Mouse (Mus musculus): ENCODE results near the gene Adig.

The Adig gene

GRCm38 (mm10) chr2:158501836-158502812 is at the start of gene Adig:
TSS of gene Adig (plus strand) at chr2:158502612.
- Histone ChIP-seq H3K36me3 (ENCODE audit: insufficient read depth, low read length) (peaks cover 15% of the 10 kb centered on the region), H3K27me3 (ENCODE audit: insufficient read depth, low read length) (no peaks in the 10 kb centered on the region), H3K4me1 (replicated peaks; ENCODE audit: low read depth, low read length) (peaks cover 13% of the 10 kb centered on the region), H3K9me3 (ENCODE audit: low read length) (no peaks in the 10 kb centered on the region), H3K4me3 (replicated peaks; ENCODE audit: low read length) (no peak within 1 kb of the TSS)
- TF ChIP-seq POU5F1 (IDR thresholded peaks at IDR 0.05; ENCODE audit: borderline replicate concordance, low read length) (no peak), CTCF (conservative IDR thresholded peaks at IDR 0.05; ENCODE audit: low read length) (no peak), NANOG (IDR thresholded peaks at IDR 0.05; ENCODE audit: borderline replicate concordance, low read length) (no peak)

GRCm38 (mm10) chr2:158456451-158456850 is 46.0 kb upstream of the Adig start:
- H3K27me3 ChIP-seq (ENCODE audit: insufficient read depth, low read length): no peaks in the 10 kb centered on the region
- H3K36me3 ChIP-seq (ENCODE audit: insufficient read depth, low read length): peaks cover 76% of the 10 kb centered on the region
- 0 out of 2 replicates have a peak, but pooled peaks cover 3% of the 10 kb centered on the region for H3K4me1 ChIP-seq (replicated peaks; ENCODE audit: low read depth, low read length)
- H3K4me3 ChIP-seq (replicated peaks; ENCODE audit: low read length): no peak overlapping the region
- no peaks in the 10 kb centered on the region for H3K9me3 ChIP-seq (ENCODE audit: low read length)
- TF ChIP-seq CTCF (conservative IDR thresholded peaks at IDR 0.05; ENCODE audit: low read length) (no peak), POU5F1 (IDR thresholded peaks at IDR 0.05; ENCODE audit: borderline replicate concordance, low read length) (no peak), NANOG (IDR thresholded peaks at IDR 0.05; ENCODE audit: borderline replicate concordance, low read length) (no peak)

- no peaks in the 10 kb centered on the region for H3K27me3 ChIP-seq (ENCODE audit: insufficient read depth, low read length)
- no peak overlapping the region for H3K4me3 ChIP-seq (replicated peaks; ENCODE audit: low read length)
- H3K9me3 ChIP-seq (ENCODE audit: low read length): no peaks in the 10 kb centered on the region
- peaks cover 79% of the 10 kb centered on the region for H3K36me3 ChIP-seq (ENCODE audit: insufficient read depth, low read length)
- H3K4me1 ChIP-seq (replicated peaks; ENCODE audit: low read depth, low read length): 0 out of 2 replicates have a peak, but pooled peaks cover 5% of the 10 kb centered on the region
- TF ChIP-seq CTCF (conservative IDR thresholded peaks at IDR 0.05; ENCODE audit: low read length): no peak
- TF ChIP-seq POU5F1 (IDR thresholded peaks at IDR 0.05; ENCODE audit: borderline replicate concordance, low read length): no peak
Measured at GRCm38 (mm10) chr2:158457610-158458009, 44.8 kb upstream of the Adig start.

GRCm38 (mm10) chr2:158462450-158462849 is 40.0 kb upstream of the Adig start:
- Histone ChIP-seq H3K36me3 (ENCODE audit: insufficient read depth, low read length) (peaks cover 85% of the 10 kb centered on the region), H3K9me3 (ENCODE audit: low read length) (no peaks in the 10 kb centered on the region), H3K27me3 (ENCODE audit: insufficient read depth, low read length) (no peaks in the 10 kb centered on the region), H3K4me3 (replicated peaks; ENCODE audit: low read length) (no peak overlapping the region), H3K4me1 (replicated peaks; ENCODE audit: low read depth, low read length) (0 out of 2 replicates have a peak, but pooled peaks cover 5% of the 10 kb centered on the region)
- TF ChIP-seq NANOG (IDR thresholded peaks at IDR 0.05; ENCODE audit: borderline replicate concordance, low read length): no peak
- TF ChIP-seq CTCF (conservative IDR thresholded peaks at IDR 0.05; ENCODE audit: low read length): no peak
- TF ChIP-seq POU5F1 (IDR thresholded peaks at IDR 0.05; ENCODE audit: borderline replicate concordance, low read length): no peak

- Histone ChIP-seq H3K4me1 (replicated peaks; ENCODE audit: low read depth, low read length) (peaks cover 3% of the 10 kb centered on the region), H3K27me3 (ENCODE audit: insufficient read depth, low read length) (no peaks in the 10 kb centered on the region), H3K36me3 (ENCODE audit: insufficient read depth, low read length) (peaks cover 67% of the 10 kb centered on the region), H3K4me3 (replicated peaks; ENCODE audit: low read length) (no peak overlapping the region), H3K9me3 (ENCODE audit: low read length) (no peaks in the 10 kb centered on the region)
- TF ChIP-seq CTCF (conservative IDR thresholded peaks at IDR 0.05; ENCODE audit: low read length): no peak
- TF ChIP-seq POU5F1 (IDR thresholded peaks at IDR 0.05; ENCODE audit: borderline replicate concordance, low read length): no peak
- TF ChIP-seq NANOG (IDR thresholded peaks at IDR 0.05; ENCODE audit: borderline replicate concordance, low read length): no peak
Measured at GRCm38 (mm10) chr2:158474159-158474558, 28.3 kb upstream of the Adig start.

- H3K4me1 ChIP-seq (replicated peaks; ENCODE audit: low read depth, low read length): peaks cover 3% of the 10 kb centered on the region
- TF ChIP-seq NANOG (IDR thresholded peaks at IDR 0.05; ENCODE audit: borderline replicate concordance, low read length) (peak; percentile 92; the same call in 1 of the 2 replicates), CTCF (conservative IDR thresholded peaks at IDR 0.05; ENCODE audit: low read length) (no peak), POU5F1 (IDR thresholded peaks at IDR 0.05; ENCODE audit: borderline replicate concordance, low read length) (no peak)
- H3K27me3 ChIP-seq (ENCODE audit: insufficient read depth, low read length): no peaks in the 10 kb centered on the region
- H3K4me3 ChIP-seq (replicated peaks; ENCODE audit: low read length): no peak overlapping the region
- no peaks in the 10 kb centered on the region for H3K9me3 ChIP-seq (ENCODE audit: low read length)
- peaks cover 85% of the 10 kb centered on the region for H3K36me3 ChIP-seq (ENCODE audit: insufficient read depth, low read length)
Measured at GRCm38 (mm10) chr2:158477640-158478039, 24.8 kb upstream of the Adig start.

- no peaks in the 10 kb centered on the region for H3K27me3 ChIP-seq (ENCODE audit: insufficient read depth, low read length)
- H3K4me3 ChIP-seq (replicated peaks; ENCODE audit: low read length): no peak overlapping the region
- peaks cover 13% of the 10 kb centered on the region for H3K4me1 ChIP-seq (replicated peaks; ENCODE audit: low read depth, low read length)
- TF ChIP-seq POU5F1 (IDR thresholded peaks at IDR 0.05; ENCODE audit: borderline replicate concordance, low read length) (no peak), NANOG (IDR thresholded peaks at IDR 0.05; ENCODE audit: borderline replicate concordance, low read length) (no peak), CTCF (conservative IDR thresholded peaks at IDR 0.05; ENCODE audit: low read length) (no peak)
- no peaks in the 10 kb centered on the region for H3K9me3 ChIP-seq (ENCODE audit: low read length)
- peaks cover 49% of the 10 kb centered on the region for H3K36me3 ChIP-seq (ENCODE audit: insufficient read depth, low read length)
Measured at GRCm38 (mm10) chr2:158498457-158498856, 4.0 kb upstream of the Adig start.

- Histone ChIP-seq H3K36me3 (ENCODE audit: insufficient read depth, low read length) (peaks cover 9% of the 10 kb centered on the region), H3K27me3 (ENCODE audit: insufficient read depth, low read length) (no peaks in the 10 kb centered on the region), H3K4me1 (replicated peaks; ENCODE audit: low read depth, low read length) (peaks cover 4% of the 10 kb centered on the region), H3K4me3 (replicated peaks; ENCODE audit: low read length) (no peak overlapping the region), H3K9me3 (ENCODE audit: low read length) (no peaks in the 10 kb centered on the region)
- TF ChIP-seq CTCF (conservative IDR thresholded peaks at IDR 0.05; ENCODE audit: low read length) (no peak), POU5F1 (IDR thresholded peaks at IDR 0.05; ENCODE audit: borderline replicate concordance, low read length) (no peak), NANOG (IDR thresholded peaks at IDR 0.05; ENCODE audit: borderline replicate concordance, low read length) (no peak)
Measured at GRCm38 (mm10) chr2:158503226-158503625, 814 bp downstream of the Adig start.

Data from E14TG2a.4 (cell line).